Mouse (Mus musculus) liver, adult 2 months (tissue): Measurements from ENCODE around the gene Heg1.

ENCODE experiments used
- CTCF ChIP-seq: fragments of 200-500 bp; IDR thresholded peaks from 2 replicates; pipeline ENCODE4 v1.5.1; 2011; ENCODE audit warnings: low read depth, low read length, control low read depth
- POLR2A ChIP-seq: fragments of 200-500 bp; IDR thresholded peaks from 2 replicates; pipeline ENCODE4 v1.6.1; 2011; ENCODE audit warnings: low read length, control low read depth; ENCODE audit not compliant: insufficient read depth; ENCODE audit errors: extremely low read depth

GRCm38 (mm10) chr16:33735238-33735637, 51.1 kb downstream of the Heg1 start:
- TF ChIP-seq POLR2A (no peak), CTCF (no peak)
